Mouse (Mus musculus) embryonic fibroblast, embryonic 13.5 days (primary cell): ENCODE measurements around the gene Zfp541.

Source experiments
- CTCF ChIP-seq: IDR thresholded peaks from 2 replicates; pipeline ENCODE4 v1.5.1; 2011; ENCODE audit warnings: mild to moderate bottlenecking, control low read depth, low read length, moderate library complexity, borderline replicate concordance; ENCODE audit not compliant: insufficient read depth
- POLR2A ChIP-seq: IDR thresholded peaks from 2 replicates; pipeline ENCODE4 v1.6.1; 2011; ENCODE audit warnings: low read depth, mild to moderate bottlenecking, control low read depth, low read length, moderate library complexity

GRCm38 (mm10) chr7:16051883-16052595, 9.6 kb upstream of the Zfp541 start:
- TF ChIP-seq CTCF: peak; percentile 62; the same call in 1 of the 2 replicates
- TF ChIP-seq POLR2A: no peak
